Mouse (Mus musculus) embryonic facial prominence, embryonic 10.5 days (tissue): ENCODE measurements around the gene Ring1. TPM values are rescaled to one million over a fixed set of nuclear protein-coding genes. Genes with fewer than 3 reads are reported as not detected.

Source experiments
- DNase-seq: peaks from one replicate; pipeline ENCODE4 v3.0.0-alpha.2; 2017; ENCODE audit warnings: low spot score
- H3K27ac ChIP-seq: fragments of 300-500 bp; sonication (generic); replicated peaks from 2 replicates; pipeline ENCODE4 v1.5.1; 2016; ENCODE audit warnings: mild to moderate bottlenecking
- H3K27me3 ChIP-seq: fragments of 300-500 bp; sonication (generic); replicated peaks from 2 replicates; pipeline ENCODE4 v1.6.1; 2016; ENCODE audit warnings: low read depth, mild to moderate bottlenecking; ENCODE audit not compliant: poor library complexity, severe bottlenecking
- H3K36me3 ChIP-seq: fragments of 300-500 bp; sonication (generic); replicated peaks from 2 replicates; pipeline ENCODE4 v1.6.1; 2016; ENCODE audit warnings: mild to moderate bottlenecking, moderate library complexity
- H3K4me1 ChIP-seq: fragments of 300-500 bp; sonication (generic); 2 replicates; pipeline ENCODE4 v1.6.1; 2016
- H3K4me3 ChIP-seq: fragments of 300-500 bp; sonication (generic); 2 replicates; pipeline ENCODE4 v1.5.1; 2016; ENCODE audit warnings: mild to moderate bottlenecking, moderate library complexity
- H3K9me3 ChIP-seq: fragments of 300-500 bp; sonication (generic); 2 replicates; pipeline ENCODE4 v1.6.1; 2016; ENCODE audit warnings: mild to moderate bottlenecking
- WGBS: fragments of 180-500 bp; shearing (Covaris S2); methylation state at CpG from one replicate; pipeline ENCODE4 v1.1.7; 2016; 5-methylcytosine and 5-hydroxymethylcytosine counted together
- polyA plus RNA-seq: library from polyadenylated mRNA; unstranded; fragments of >200 nt; fragmentation: Nextera tagmentation; extraction: Ambion mirVana; gene quantifications from 2 replicates; pipeline ENCODE4 v1.2.1, GENCODE M21; 2016

Ring1 gene
- polyA plus RNA-seq, 1 experiment from 2014 or later, result 11.0 TPM

DNA sequence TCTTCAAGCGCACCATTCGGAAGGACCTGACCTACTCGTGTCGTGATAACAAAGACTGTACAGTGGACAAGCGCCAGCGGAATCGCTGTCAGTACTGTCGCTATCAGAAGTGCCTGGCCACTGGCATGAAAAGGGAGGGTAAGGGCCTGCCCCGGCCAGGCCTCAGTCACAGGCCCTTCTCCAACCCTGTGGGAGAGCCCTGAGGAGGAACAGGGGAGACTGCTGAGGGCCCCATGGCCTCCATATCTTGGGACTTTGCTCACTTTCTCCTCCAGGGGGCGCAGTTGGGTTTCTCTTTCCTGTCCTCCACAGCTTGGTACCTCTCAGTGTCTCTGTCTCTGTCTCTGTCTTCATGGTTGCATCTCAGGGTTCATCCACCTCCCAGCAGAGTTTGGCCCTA lies 9.6 kb upstream of the Ring1 start:
- H3K27ac ChIP-seq, result no peak overlapping the region
- H3K36me3 ChIP-seq, result peaks cover 71% of the 10 kb centered on the region
- peaks cover 56% of the 10 kb centered on the region for H3K4me1 ChIP-seq
- peak; percentile 72 for DNase-seq
- no peaks in the 10 kb centered on the region for H3K9me3 ChIP-seq
- peak overlapping the region; percentile 96; the same call in 1 of the 2 replicates for H3K4me3 ChIP-seq
- WGBS, result 76% methylated on average over 10 of the region's 10 CpGs
- H3K27me3 ChIP-seq, result peaks cover 15% of the 10 kb centered on the region; the same call in 1 of the 2 replicates

DNA sequence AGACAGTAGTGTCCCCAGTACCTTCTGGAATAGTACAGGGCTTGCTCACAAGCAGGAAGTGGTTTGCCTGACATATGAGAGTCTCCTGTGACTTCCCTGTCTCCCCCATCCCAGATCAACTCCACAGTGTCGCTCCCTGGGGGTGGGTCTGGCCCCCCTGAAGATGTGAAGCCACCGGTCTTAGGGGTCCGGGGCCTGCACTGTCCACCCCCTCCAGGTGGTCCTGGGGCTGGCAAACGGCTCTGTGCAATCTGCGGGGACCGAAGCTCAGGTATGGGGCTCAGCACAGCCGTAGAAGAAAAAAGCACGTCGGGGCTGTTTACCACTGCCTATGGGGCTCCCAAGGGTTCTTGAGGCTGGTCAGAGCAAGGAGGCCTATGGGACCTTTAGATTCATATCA lies 9.0 kb upstream of the Ring1 start:
- H3K36me3 ChIP-seq, result peaks cover 76% of the 10 kb centered on the region
- H3K27me3 ChIP-seq, result peaks cover 15% of the 10 kb centered on the region; the same call in 1 of the 2 replicates
- WGBS, result 91% methylated on average over 9 of the region's 9 CpGs
- H3K9me3 ChIP-seq, result no peaks in the 10 kb centered on the region
- no peak for DNase-seq
- peak overlapping the region; percentile 96 for H3K4me3 ChIP-seq
- H3K4me1 ChIP-seq, result peaks cover 56% of the 10 kb centered on the region
- no peak overlapping the region for H3K27ac ChIP-seq

DNA sequence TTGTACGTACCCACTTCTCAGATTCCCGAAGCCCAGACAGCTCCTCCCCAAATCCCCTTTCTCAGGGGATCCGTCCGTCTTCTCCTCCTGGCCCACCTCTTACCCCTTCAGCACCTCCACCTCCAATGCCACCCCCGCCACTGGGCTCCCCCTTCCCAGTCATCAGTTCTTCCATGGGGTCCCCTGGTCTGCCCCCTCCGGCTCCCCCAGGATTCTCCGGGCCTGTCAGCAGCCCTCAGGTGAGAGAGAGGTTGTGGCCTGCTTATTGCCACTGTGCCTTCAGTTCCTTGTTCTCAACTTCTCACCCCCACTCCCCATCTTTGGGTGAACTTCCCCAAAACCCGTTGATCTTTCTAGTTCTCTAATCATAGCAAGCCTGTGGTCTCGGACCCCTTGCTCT lies 8.3 kb upstream of the Ring1 start:
- 60% methylated on average over 9 of the region's 9 CpGs for WGBS
- Histone ChIP-seq H3K36me3 (peaks cover 75% of the 10 kb centered on the region), H3K4me1 (peaks cover 56% of the 10 kb centered on the region), H3K27ac (peak overlapping the region; percentile 98), H3K4me3 (peak overlapping the region; percentile 96), H3K9me3 (no peaks in the 10 kb centered on the region), H3K27me3 (peaks cover 9% of the 10 kb centered on the region; the same call in 1 of the 2 replicates)
- DNase-seq, result no peak

GRCm38 (mm10) chr17:34032174-34032632 lies 7.7 kb upstream of the Ring1 start:
- Histone ChIP-seq H3K36me3 (peaks cover 70% of the 10 kb centered on the region), H3K4me1 (peaks cover 60% of the 10 kb centered on the region)

DNA sequence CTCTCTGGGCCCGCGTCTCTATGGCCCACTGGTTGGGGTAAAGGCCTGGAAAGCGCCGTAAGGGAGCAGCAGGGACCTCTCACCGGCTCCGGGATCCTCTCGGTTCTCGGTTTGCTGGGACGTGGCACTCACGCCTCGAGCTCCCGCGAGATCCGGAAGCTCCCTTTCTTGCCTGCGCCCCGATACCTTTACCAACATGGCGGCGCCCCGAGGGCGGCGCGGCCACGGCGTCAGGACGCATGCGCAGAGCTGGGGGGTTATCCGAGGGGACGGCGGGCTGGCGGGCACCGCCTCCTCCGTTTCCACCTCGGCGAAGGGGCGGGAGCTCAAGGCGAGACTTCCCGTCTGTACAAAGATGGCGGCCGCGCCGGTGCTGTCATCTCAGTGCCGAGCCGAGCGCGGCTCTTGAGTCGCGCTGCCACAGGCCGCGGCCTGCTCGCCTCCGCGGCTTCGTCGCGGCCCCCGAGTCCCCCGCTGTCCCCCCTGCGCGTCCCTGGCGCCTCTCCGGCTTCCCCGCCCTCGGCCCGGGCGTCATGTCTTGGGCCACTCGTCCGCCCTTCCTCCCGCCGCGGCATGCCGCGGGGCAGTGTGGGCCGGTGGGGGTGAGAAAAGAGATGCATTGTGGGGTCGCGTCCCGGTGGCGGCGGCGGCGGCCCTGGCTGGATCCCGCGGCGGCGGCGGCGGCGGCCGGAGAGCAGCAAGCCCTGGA lies 7.1 kb upstream of the Ring1 start, which contains the start of the genes Slc39a7 and Rxrb:
Slc39a7 (minus strand) TSS at position 218 of the 709 bp plus-strand sequence.
Rxrb (plus strand) TSS at position 348 of the 709 bp plus-strand sequence.
- Histone ChIP-seq H3K4me1 (peaks cover 65% of the 10 kb centered on the region), H3K9me3 (no peaks in the 10 kb centered on the region), H3K4me3 (peak within 1 kb of the TSS; percentile 96), H3K27me3 (no peaks in the 10 kb centered on the region), H3K36me3 (peaks cover 64% of the 10 kb centered on the region), H3K27ac (peak within 1 kb of the TSS; percentile 98)
- under 1% methylated on average over 88 of the region's 88 CpGs for WGBS
- DNase-seq, result peak; percentile 99

More at GRCm38 (mm10) chr17:34032174-34032632, 7.7 kb upstream of the Ring1 start:
- Histone ChIP-seq H3K27ac (peak overlapping the region; percentile 98), H3K27me3 (peaks cover 3% of the 10 kb centered on the region; the same call in 1 of the 2 replicates), H3K4me3 (peak overlapping the region; percentile 96), H3K9me3 (no peaks in the 10 kb centered on the region)
- under 1% methylated on average over 47 of the region's 48 CpGs for WGBS
- DNase-seq, result no peak

GRCm38 (mm10) chr17:34030861-34031326 lies 6.4 kb upstream of the Ring1 start:
- peaks cover 73% of the 10 kb centered on the region for H3K4me1 ChIP-seq
- no peaks in the 10 kb centered on the region for H3K27me3 ChIP-seq
- H3K9me3 ChIP-seq, result no peaks in the 10 kb centered on the region
- WGBS, result 7% methylated on average over 20 of the region's 20 CpGs
- H3K27ac ChIP-seq, result peak overlapping the region; percentile 98
- no peak for DNase-seq
- H3K36me3 ChIP-seq, result peaks cover 57% of the 10 kb centered on the region
- peak overlapping the region; percentile 96 for H3K4me3 ChIP-seq

- Histone ChIP-seq H3K27ac (peak overlapping the region; percentile 98), H3K4me3 (peak overlapping the region; percentile 96), H3K36me3 (peaks cover 48% of the 10 kb centered on the region), H3K9me3 (no peaks in the 10 kb centered on the region), H3K4me1 (peaks cover 79% of the 10 kb centered on the region), H3K27me3 (no peaks in the 10 kb centered on the region)
- 85% methylated on average over 21 of the region's 21 CpGs for WGBS
- DNase-seq, result no peak
These were observed 5.6 kb upstream of the Ring1 start for GRCm38 (mm10) chr17:34029890-34030595.

DNA sequence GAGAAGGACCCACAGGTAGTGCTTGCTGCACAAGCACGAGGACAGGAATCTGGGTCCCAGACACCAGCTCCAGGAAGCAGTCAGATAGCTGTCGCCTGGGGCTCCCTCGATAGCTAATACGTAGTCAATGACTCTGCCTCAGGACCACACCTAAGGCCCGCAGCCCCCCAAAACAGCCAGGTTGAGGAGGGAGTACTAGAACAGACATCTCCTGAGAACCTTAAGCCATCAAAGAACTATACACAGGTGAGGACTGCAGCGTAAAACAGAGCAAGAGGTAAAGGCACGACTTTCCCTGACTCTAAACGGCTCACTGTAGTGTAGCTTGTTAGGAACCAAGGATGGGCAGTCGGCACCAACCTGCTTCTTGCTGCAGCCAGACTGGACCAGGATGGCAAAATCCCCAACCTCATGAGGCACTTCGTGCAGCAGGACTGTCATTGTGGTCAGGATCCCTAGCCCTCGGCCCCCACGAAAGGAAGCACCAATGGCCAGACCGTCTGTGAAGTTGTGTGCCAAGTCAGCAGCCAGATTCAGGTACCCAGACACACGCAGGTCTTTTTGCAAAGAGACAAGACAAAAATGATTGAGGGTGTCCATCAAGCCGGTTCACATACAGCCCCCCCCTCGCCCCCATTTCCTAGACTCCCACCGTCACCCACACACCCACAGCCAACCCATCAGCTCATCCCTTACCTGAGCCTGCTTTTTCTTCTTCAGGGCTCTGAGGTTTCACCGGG lies 4.8 kb upstream of the Ring1 start:
- Histone ChIP-seq H3K36me3 (peaks cover 41% of the 10 kb centered on the region), H3K27ac (no peak overlapping the region; the same call in 1 of the 2 replicates), H3K4me1 (peaks cover 79% of the 10 kb centered on the region), H3K4me3 (peak overlapping the region; percentile 96), H3K9me3 (no peaks in the 10 kb centered on the region), H3K27me3 (no peaks in the 10 kb centered on the region)
- 88% methylated on average over 18 of the region's 18 CpGs for WGBS
- no peak for DNase-seq

DNA sequence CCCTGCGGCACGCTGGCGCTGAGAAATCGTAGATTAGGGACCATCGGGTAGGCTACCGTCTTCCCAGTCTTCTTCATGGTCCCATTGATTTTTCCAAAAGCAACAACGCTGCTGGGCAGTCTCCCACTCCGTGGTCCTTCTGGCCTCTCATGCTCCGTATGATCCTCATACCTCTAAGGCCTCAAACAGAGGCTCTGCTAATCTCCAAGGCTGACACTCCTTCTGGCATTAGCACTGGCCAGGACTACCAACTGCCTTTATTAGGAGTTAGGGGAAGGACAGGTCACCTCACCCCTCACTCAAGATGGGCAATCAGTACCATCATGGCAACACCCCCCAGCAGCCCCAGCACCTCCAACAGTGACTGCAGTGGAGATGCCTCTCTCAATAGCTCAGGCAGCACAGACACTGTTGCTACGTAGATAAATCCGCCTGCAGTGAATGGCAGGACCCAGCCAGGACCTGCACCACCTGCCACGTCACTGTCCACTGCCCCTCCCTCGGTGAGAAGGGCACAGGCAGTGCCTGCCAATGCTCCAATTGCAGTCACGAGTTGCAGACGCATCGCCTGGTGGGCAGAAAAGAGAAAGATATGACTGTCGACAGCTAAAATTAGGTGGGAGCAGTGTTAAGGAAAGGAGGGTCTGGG lies 4.1 kb upstream of the Ring1 start:
- 68% methylated on average over 17 of the region's 17 CpGs for WGBS
- Histone ChIP-seq H3K4me3 (peak overlapping the region; percentile 96), H3K27ac (peak overlapping the region; percentile 97), H3K36me3 (peaks cover 34% of the 10 kb centered on the region), H3K27me3 (no peaks in the 10 kb centered on the region), H3K9me3 (no peaks in the 10 kb centered on the region), H3K4me1 (peaks cover 80% of the 10 kb centered on the region)
- no peak for DNase-seq

GRCm38 (mm10) chr17:34027656-34028223 lies 3.3 kb upstream of the Ring1 start, which contains the start of gene H2-Ke6:
Gene H2-Ke6, minus strand, starts transcription at chr17:34028060.
- H3K27ac ChIP-seq, result peak within 1 kb of the TSS; percentile 97
- H3K4me3 ChIP-seq, result peak within 1 kb of the TSS; percentile 96
- under 1% methylated on average over 49 of the region's 49 CpGs for WGBS
- peaks cover 38% of the 10 kb centered on the region for H3K36me3 ChIP-seq
- H3K4me1 ChIP-seq, result peaks cover 79% of the 10 kb centered on the region
- H3K27me3 ChIP-seq, result no peaks in the 10 kb centered on the region
- peak; percentile 96 for DNase-seq
- no peaks in the 10 kb centered on the region for H3K9me3 ChIP-seq

DNA sequence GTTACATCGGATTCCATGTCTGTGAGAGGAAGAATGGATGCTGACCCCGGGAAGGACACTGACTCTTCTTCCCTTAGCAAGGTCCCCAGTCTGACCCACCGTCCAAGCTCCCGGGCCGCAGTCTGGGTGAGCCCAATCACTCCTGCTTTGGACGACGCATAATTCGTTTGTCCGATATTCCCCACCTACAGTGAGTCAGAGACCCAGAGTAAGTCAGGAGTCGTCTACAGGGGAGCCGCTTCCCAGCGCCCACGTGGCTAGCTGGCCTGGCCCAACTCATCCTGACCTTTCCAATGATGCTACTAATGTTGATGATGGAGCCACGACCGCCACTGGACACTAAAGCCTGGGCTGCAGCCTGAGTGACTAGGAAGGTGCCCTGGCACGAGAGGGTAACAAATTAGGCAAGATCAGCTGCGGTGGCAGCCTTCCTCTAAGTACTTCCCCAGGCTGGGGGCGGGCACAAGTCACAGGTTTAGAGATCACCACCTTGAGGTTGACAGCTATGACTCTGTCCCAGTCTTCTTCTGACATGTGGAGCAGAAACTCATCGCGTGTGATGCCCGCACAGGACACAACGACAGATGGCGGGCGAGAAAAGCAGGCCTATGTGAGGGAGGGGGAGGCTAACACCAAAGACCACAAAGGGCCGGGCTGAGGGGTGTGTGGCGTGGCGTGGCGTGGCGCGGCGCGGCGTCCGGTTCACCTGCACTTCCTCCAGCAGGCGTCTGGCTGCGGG lies 2.6 kb upstream of the Ring1 start:
- WGBS, result 7% methylated on average over 36 of the region's 36 CpGs
- no peaks in the 10 kb centered on the region for H3K27me3 ChIP-seq
- H3K27ac ChIP-seq, result peak overlapping the region; percentile 97
- peaks cover 79% of the 10 kb centered on the region for H3K4me1 ChIP-seq
- DNase-seq, result peak; percentile 40
- peaks cover 44% of the 10 kb centered on the region for H3K36me3 ChIP-seq
- peak overlapping the region; percentile 96 for H3K4me3 ChIP-seq
- no peaks in the 10 kb centered on the region for H3K9me3 ChIP-seq
